Mouse (Mus musculus) CH12.LX (cell line): ENCODE measurements at regions not wholly inside any gene's neighbourhood (a gene's known extent, or its start where the extent isn't known, plus 50 kb on each side); places are given as distances from the start of the nearest gene placed in this dataset.

Experiments
- DNase-seq: peaks from one replicate; pipeline ENCODE4 v3.0.0-alpha.2; 2013; ENCODE audit errors: extremely low read depth
- H3K27ac ChIP-seq: 2 replicates; pipeline ENCODE4 v1.5.1; 2012; ENCODE audit warnings: low read depth, mild to moderate bottlenecking, control low read depth, moderate library complexity; ENCODE audit not compliant: insufficient read depth
- H3K27me3 ChIP-seq: replicated peaks from 2 replicates; pipeline ENCODE3; 2012; ENCODE audit warnings: inconsistent platforms
- H3K36me3 ChIP-seq, 2 experiments: replicated peaks in 1 of 2; 2 replicates each; pipeline versions ENCODE3 to v1.6.1; 2012; ENCODE audit warnings: inconsistent platforms in 1 of 2, low read length in 1 of 2, mild to moderate bottlenecking in 1 of 2, mixed read lengths in 1 of 2, moderate library complexity in 1 of 2; ENCODE audit not compliant: control insufficient read depth in 1 of 2, insufficient read depth in 1 of 2
- H3K4me1 ChIP-seq, 2 experiments: 2 replicates each; pipeline ENCODE4 v1.6.1; 2012; ENCODE audit warnings: inconsistent platforms in 1 of 2, moderate library complexity in 1 of 2; ENCODE audit not compliant: insufficient read depth in 2 of 2, control insufficient read depth in 1 of 2
- H3K4me2 ChIP-seq: 2 replicates; pipeline ENCODE4 v1.6.1; 2012; ENCODE audit warnings: low read depth, mild to moderate bottlenecking, control low read depth; ENCODE audit not compliant: poor library complexity, insufficient read depth, severe bottlenecking
- H3K4me3 ChIP-seq, 3 experiments: fragments of 150-350 bp in 1 of 3; sonication (generic) in 1 of 3; replicated peaks in 1 of 3; 2 replicates each; pipeline versions ENCODE3 to v1.5.1; 2011 to 2012; ENCODE audit warnings: low read depth in 2 of 3, low read length in 2 of 3, mild to moderate bottlenecking in 2 of 3, moderate library complexity in 2 of 3, control low read depth in 1 of 3, improper control_type of control experiment in 1 of 3, inconsistent platforms in 1 of 3, mixed read lengths in 1 of 3; ENCODE audit not compliant: poor library complexity in 1 of 3
- H3K79me2 ChIP-seq: replicated peaks from 2 replicates; pipeline ENCODE4 v1.6.1; 2012; ENCODE audit warnings: mild to moderate bottlenecking, moderate library complexity; ENCODE audit not compliant: control insufficient read depth, poor library complexity, insufficient read depth, severe bottlenecking; ENCODE audit errors: extremely low read depth
- H3K9ac ChIP-seq: 2 replicates; pipeline ENCODE4 v1.6.1; 2012; ENCODE audit warnings: low read depth, mild to moderate bottlenecking, control low read depth, moderate library complexity; ENCODE audit not compliant: insufficient read depth
- H3K9me3 ChIP-seq: replicated peaks from 2 replicates; pipeline ENCODE3; 2012; ENCODE audit warnings: low read length, inconsistent platforms, mixed read lengths
- BHLHE40 ChIP-seq: IDR thresholded peaks from 2 replicates; pipeline ENCODE4 v1.6.1; 2011; ENCODE audit warnings: mild to moderate bottlenecking, low read depth, low read length, improper control_type of control experiment
- CHD1 ChIP-seq: IDR thresholded peaks from 2 replicates; pipeline ENCODE4 v1.6.1; 2012; ENCODE audit warnings: low read depth, low read length, improper control_type of control experiment, inconsistent platforms
- CHD2 ChIP-seq: IDR thresholded peaks from 2 replicates; pipeline ENCODE4 v1.6.1; 2011; ENCODE audit warnings: low read length, improper control_type of control experiment
- CTCF ChIP-seq, 2 experiments: IDR thresholded peaks in 1 of 2; conservative IDR thresholded peaks in 1 of 2; 2 replicates each; pipeline ENCODE4 v1.5.1; 2011 to 2012; ENCODE audit warnings: low read depth in 2 of 2, low read length in 2 of 2, improper control_type of control experiment in 1 of 2, inconsistent platforms in 1 of 2, mild to moderate bottlenecking in 1 of 2, moderate library complexity in 1 of 2
- HCFC1 ChIP-seq: IDR thresholded peaks from 2 replicates; pipeline ENCODE4 v1.6.1; 2012; ENCODE audit warnings: low read depth, mild to moderate bottlenecking, inconsistent platforms, low read length, improper control_type of control experiment
- JUN ChIP-seq: IDR thresholded peaks from 2 replicates; pipeline ENCODE4 v1.6.1; 2011; ENCODE audit warnings: low read depth, mild to moderate bottlenecking, low read length, improper control_type of control experiment, moderate library complexity; ENCODE audit not compliant: insufficient read depth
- KAT2A ChIP-seq: IDR thresholded peaks from 2 replicates; pipeline ENCODE4 v1.6.1; 2012; ENCODE audit warnings: low read length, improper control_type of control experiment, inconsistent platforms; ENCODE audit not compliant: insufficient replicate concordance
- MAFK ChIP-seq: IDR thresholded peaks from 2 replicates; pipeline ENCODE4 v1.6.1; 2011; ENCODE audit warnings: low read length, improper control_type of control experiment; ENCODE audit not compliant: insufficient replicate concordance
- MEF2A ChIP-seq: IDR thresholded peaks from 2 replicates; pipeline ENCODE4 v1.6.1; 2014; ENCODE audit warnings: low read depth, mild to moderate bottlenecking, inconsistent platforms, low read length, improper control_type of control experiment, borderline replicate concordance
- MXI1 ChIP-seq: IDR thresholded peaks from 2 replicates; pipeline ENCODE4 v1.6.1; 2011; ENCODE audit warnings: mild to moderate bottlenecking, low read depth, low read length, improper control_type of control experiment
- MYC ChIP-seq: IDR thresholded peaks from 2 replicates; pipeline ENCODE4 v1.6.1; 2011; ENCODE audit warnings: low read depth, mild to moderate bottlenecking, improper control_type of control experiment, low read length
- NELFE ChIP-seq: IDR thresholded peaks from 2 replicates; pipeline ENCODE4 v1.6.1; 2011; ENCODE audit warnings: low read depth, low read length, improper control_type of control experiment
- NRF1 ChIP-seq: IDR thresholded peaks from 2 replicates; pipeline ENCODE4 v1.6.1; 2014; ENCODE audit warnings: low read depth, mild to moderate bottlenecking, inconsistent platforms, low read length, improper control_type of control experiment, moderate library complexity
- POLR2AphosphoS2 ChIP-seq: IDR thresholded peaks from 2 replicates; pipeline ENCODE4 v1.6.1; 2011; ENCODE audit warnings: low read depth, low read length, improper control_type of control experiment
- RCOR1 ChIP-seq: conservative IDR thresholded peaks from 2 replicates; pipeline ENCODE4 v1.6.1; 2012; ENCODE audit warnings: low read depth, mild to moderate bottlenecking, inconsistent platforms, low read length, improper control_type of control experiment
- SMC3 ChIP-seq: IDR thresholded peaks from 2 replicates; pipeline ENCODE4 v1.6.1; 2011; ENCODE audit warnings: low read depth, low read length, improper control_type of control experiment
- USF2 ChIP-seq: conservative IDR thresholded peaks from 2 replicates; pipeline ENCODE4 v1.6.1; 2011; ENCODE audit warnings: low read depth, low read length, improper control_type of control experiment
- ZKSCAN1 ChIP-seq: IDR thresholded peaks from 2 replicates; pipeline ENCODE4 v1.6.1; 2012; ENCODE audit warnings: low read depth, inconsistent platforms, low read length, improper control_type of control experiment, borderline replicate concordance
- ZMIZ1 ChIP-seq: IDR thresholded peaks from 2 replicates; pipeline ENCODE4 v1.6.1; 2012; ENCODE audit warnings: low read depth, mild to moderate bottlenecking, inconsistent platforms, low read length, improper control_type of control experiment
- ZNF384 ChIP-seq: IDR thresholded peaks from 2 replicates; pipeline ENCODE4 v1.6.1; 2012; ENCODE audit warnings: low read depth, low read length, improper control_type of control experiment, inconsistent platforms
- dilution Hi-C: fragments of 300-500 bp; cut with MboI; formaldehyde crosslinking; loops from 2 replicates; pipeline ENCODE4 v1.14.3; 2020; ENCODE audit warnings: low sequenced_read_pairs; ENCODE audit not compliant: extremely low pct_unique_long_range_greater_than_20kb, extremely low pct_ligation_motif_present
- in situ Hi-C: fragments of 300-500 bp; cut with MboI; formaldehyde crosslinking; loops from 3 replicates; pipeline ENCODE4 v1.14.3; 2019; ENCODE audit warnings: low sequenced_read_pairs, low pct_ligation_motif_present, low pct_unique_long_range_greater_than_20kb, mixed read lengths

GRCm38 (mm10) chr12:54273506-54273905 is 69.8 kb upstream of the Egln3 start:
- H3K27ac ChIP-seq: no peak overlapping the region
- H3K4me2 ChIP-seq: no peak overlapping the region
- dilution Hi-C loops (no loop called here), in situ Hi-C loops (no loop called here)
- no peak overlapping the region for H3K4me3 ChIP-seq
- no peak for DNase-seq
- H3K27me3 ChIP-seq: no peaks in the 10 kb centered on the region
- H3K4me1 ChIP-seq: peaks cover 0 to 9% of the 10 kb centered on the region in 2 experiments; a peak in 1 of 4 replicates
- no peaks in the 10 kb centered on the region for H3K9me3 ChIP-seq
- no peaks in the 10 kb centered on the region for H3K79me2 ChIP-seq
- TF ChIP-seq MYC (no peak), ZMIZ1 (no peak), BHLHE40 (no peak), NELFE (no peak), RCOR1 (no peak), CHD2 (no peak)
- no peak overlapping the region for H3K9ac ChIP-seq
- H3K36me3 ChIP-seq: no peaks in the 10 kb centered on the region

DNA sequence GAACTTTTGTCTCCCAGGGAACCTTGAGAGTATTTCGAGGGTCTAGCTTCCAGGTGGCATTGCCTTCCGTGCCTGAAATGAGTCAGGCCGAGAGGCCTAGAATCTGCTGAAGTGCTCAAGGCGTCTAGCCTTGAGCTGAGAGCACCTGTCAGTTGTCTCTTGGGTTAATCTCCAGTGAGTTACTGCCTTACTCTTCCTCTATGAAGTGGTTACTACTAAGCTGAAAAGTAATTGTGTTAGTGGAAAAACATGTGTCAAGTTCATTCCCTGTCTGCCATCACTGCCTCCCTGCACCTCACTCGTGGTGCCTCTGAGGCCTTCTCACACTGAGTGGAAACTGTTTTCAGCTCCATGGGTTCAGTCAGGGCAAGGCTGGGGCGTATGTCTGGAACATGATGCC is 69.0 kb upstream of the Egln3 start:
- no peak for DNase-seq
- no peak overlapping the region for H3K4me3 ChIP-seq
- H3K4me2 ChIP-seq: no peak overlapping the region
- no peaks in the 10 kb centered on the region for H3K79me2 ChIP-seq
- dilution Hi-C loops (no loop called here), in situ Hi-C loops (no loop called here)
- H3K27me3 ChIP-seq: no peaks in the 10 kb centered on the region
- no peaks in the 10 kb centered on the region for H3K36me3 ChIP-seq
- H3K27ac ChIP-seq: no peak overlapping the region
- peaks cover 0 to 9% of the 10 kb centered on the region in 2 experiments; a peak in 1 of 4 replicates for H3K4me1 ChIP-seq
- TF ChIP-seq CHD1 (no peak), MEF2A (no peak), POLR2AphosphoS2 (no peak), SMC3 (no peak), RCOR1 (no peak), ZKSCAN1 (no peak), MXI1 (no peak)
- H3K9ac ChIP-seq: no peak overlapping the region
- H3K9me3 ChIP-seq: no peaks in the 10 kb centered on the region

- Histone ChIP-seq H3K79me2 (no peaks in the 10 kb centered on the region), H3K4me3 (no peak overlapping the region), H3K4me1 (peaks cover 0 to 9% of the 10 kb centered on the region in 2 experiments; a peak in 1 of 4 replicates), H3K9ac (no peak overlapping the region), H3K9me3 (no peaks in the 10 kb centered on the region), H3K4me2 (no peak overlapping the region), H3K27me3 (no peaks in the 10 kb centered on the region), H3K27ac (no peak overlapping the region)
- dilution Hi-C loops: no loop called here
- no peak for DNase-seq
- in situ Hi-C loops: no loop called here
- TF ChIP-seq ZNF384 (no peak), KAT2A (no peak), MEF2A (no peak), ZMIZ1 (no peak), USF2 (no peak), CTCF (conservative IDR thresholded peaks at IDR 0.05 in 1 of 2, IDR thresholded peaks at IDR 0.05 in 1 of 2; ENCODE audit: low read depth in 2 of 2, low read length in 2 of 2) (no peak), HCFC1 (no peak), NELFE (no peak), SMC3 (no peak), MAFK (no peak), ZKSCAN1 (no peak), BHLHE40 (no peak), NRF1 (no peak), JUN (no peak)
- TF ChIP-seq, all 38 proteins: peak for 0
- no peaks in the 10 kb centered on the region for H3K36me3 ChIP-seq
These were observed 68.6 kb upstream of the Egln3 start for GRCm38 (mm10) chr12:54272226-54272625.
